Mouse (Mus musculus): ENCODE data around the gene Olfr503.
"Not testable (repeated sequence)": the region's sequence is repeated elsewhere in the genome, so short reads cannot be mapped to it uniquely, and the experiment has no call there.

Olfr503 gene

DNA sequence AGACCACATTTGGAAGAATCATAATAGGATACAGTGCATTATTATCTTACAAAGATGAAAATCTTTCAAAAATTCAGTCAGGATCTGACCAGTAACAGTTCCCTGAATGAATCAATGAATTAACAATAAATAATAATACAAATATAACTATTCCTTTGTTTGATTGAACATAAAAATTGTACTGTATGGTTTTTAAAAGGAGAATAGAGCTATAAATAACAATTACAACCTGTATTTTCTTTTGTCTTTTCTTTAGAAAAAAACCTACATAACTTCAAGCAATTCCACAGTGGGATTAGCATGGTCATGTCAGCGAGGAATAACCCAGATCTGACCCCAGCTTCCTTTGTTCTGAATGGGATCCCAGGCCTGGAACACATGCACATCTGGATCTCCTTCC, at the start of gene Olfr503:
Gene Olfr503, plus strand, starts transcription at position 301 of the 400 bp plus-strand sequence.
- DNase-seq (ENCODE audit: low spot score in 2 of 2), result not testable (repeated sequence)

GRCm38 (mm10) chr7:108524965-108525364, 19.4 kb upstream of the Olfr503 start, which contains the start of gene Olfr502:
TSS of gene Olfr502 (minus strand) at chr7:108525065.
- no peak for DNase-seq (ENCODE audit: low spot score in 2 of 2)

DNA sequence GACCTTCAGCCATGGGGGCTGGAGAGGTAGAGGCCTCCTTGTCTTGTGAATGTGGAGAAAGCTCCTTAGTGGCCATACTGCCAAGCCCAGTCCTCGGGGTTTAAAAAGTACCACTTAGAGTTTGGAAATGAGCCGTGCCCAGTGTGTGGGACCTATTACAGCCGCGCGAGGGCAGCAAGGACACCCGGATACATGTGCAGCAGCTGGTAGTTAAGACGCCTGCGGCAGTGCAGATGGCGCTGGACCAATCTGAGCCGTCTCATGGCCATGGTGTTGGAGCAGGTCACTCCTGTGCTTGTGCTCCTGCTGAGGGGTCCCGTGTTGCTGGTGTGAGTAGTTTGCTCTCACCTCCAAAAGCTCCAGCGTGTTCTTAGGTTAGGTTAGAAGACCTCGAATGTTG, 1.9 kb upstream of the Olfr503 start:
- DNase-seq (ENCODE audit: low spot score in 2 of 2), result no peak

DNA sequence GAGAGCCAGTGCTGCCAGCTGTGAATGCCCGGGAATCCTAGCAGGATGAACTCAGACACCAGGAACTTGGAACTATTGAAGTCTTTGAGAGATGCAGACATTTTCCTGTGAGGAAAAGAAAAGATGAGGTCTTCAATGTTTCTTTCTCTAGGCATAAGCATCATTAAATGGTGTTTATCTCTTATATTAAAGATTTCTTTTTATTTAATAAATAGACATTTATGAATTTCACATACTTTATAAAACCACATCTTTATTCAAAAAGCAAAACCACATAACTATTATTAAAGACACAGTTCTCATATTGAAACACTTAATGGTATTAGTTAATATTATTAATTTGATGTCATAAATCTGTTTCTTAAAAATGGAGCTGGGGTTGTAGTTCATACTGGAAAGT, 21.4 kb downstream of the Olfr503 start, which contains the start of gene Olfr504:
Gene Olfr504, minus strand, starts transcription at position 101 of the 400 bp plus-strand sequence.
- DNase-seq (ENCODE audit: low spot score in 2 of 2), result no peak

GRCm38 (mm10) chr7:108589797-108590196, 45.5 kb downstream of the Olfr503 start:
- no peak for DNase-seq (ENCODE audit: low spot score in 2 of 2)

Data from frontal cortex, postnatal 25 days (tissue).